Mouse (Mus musculus) kidney, adult 11 months (tissue): ENCODE data around the gene Sphk1.

Experiments
- DNase-seq: peaks from one replicate; pipeline ENCODE4 v3.0.0; 2022

The Sphk1 gene

GRCm38 (mm10) chr11:116511301-116511868, 19.3 kb upstream of the Sphk1 start:
- no peak for DNase-seq

DNA sequence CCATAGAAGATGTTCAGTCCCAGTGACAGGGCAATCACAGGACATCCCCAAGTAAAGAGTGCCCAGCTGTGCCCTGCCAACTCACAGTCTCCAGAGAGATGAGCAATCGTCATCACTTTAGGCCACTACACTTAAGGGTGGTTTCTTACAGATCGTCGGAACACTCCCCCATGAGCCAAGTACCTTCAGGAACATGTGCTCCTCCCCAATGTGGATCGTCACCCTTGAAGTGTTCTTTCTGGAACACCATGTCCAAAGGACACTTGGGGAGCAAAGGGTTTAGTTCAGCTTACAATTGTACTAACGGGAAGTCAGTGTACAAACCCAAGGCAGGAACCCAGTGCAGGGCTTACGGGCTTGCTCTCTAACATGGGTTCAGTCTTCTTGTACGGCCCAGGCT, 18.6 kb upstream of the Sphk1 start:
- no peak for DNase-seq

DNA sequence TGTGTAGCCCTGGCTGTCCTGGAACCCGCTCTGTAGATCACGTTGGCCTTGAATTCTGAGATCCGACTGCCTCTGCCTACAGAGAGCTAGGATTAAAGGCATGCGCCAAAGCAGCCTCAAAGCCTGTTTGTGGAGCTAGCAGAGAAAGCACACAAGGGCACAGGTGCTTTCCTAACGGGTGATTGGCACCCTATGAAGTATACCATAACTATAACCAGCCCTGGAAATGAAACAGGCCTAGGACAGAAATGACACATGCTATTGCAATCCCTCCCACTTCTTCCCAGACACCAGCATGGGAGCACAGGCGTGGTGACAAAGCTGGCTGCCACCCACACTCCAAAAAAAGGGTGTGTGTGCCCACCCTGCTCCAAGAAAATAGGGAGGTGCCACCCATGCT, 17.7 kb upstream of the Sphk1 start:
- no peak for DNase-seq

GRCm38 (mm10) chr11:116513531-116514038, 17.1 kb upstream of the Sphk1 start:
- DNase-seq: no peak

DNA sequence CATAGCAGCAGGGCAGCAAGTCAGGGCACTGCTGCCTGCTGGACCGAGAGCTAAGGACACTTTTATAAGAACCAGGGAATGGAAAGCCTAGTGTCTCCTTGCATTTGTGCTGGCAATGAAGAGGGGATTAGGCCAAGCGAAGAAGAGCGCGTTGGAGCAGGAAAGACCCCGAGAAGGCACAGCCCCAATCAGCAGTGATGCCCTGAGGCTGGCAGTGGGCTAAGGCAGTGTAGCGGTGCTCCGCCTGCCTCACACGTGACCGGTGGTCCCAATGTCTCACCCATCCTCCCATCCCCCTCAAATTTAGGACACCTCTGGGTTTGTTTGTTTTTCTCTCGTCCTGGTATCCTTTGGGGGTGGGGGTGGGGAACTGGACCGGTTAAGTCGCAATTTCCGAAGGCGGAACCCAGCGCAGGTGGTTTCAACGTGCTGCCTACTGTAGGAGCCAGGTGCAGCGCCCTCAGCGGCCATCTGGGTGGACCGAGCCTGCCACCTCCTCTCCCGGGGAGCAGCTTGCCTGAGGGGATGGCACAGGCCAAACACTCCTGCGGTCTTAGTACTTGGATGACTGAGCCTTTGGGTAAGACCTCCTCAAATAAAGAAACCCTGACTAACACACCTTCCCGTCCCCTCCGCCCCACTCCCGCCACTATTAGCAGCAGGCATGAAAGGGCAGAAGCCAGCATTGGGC, 15.2 kb upstream of the Sphk1 start:
- peak; percentile 44 for DNase-seq

DNA sequence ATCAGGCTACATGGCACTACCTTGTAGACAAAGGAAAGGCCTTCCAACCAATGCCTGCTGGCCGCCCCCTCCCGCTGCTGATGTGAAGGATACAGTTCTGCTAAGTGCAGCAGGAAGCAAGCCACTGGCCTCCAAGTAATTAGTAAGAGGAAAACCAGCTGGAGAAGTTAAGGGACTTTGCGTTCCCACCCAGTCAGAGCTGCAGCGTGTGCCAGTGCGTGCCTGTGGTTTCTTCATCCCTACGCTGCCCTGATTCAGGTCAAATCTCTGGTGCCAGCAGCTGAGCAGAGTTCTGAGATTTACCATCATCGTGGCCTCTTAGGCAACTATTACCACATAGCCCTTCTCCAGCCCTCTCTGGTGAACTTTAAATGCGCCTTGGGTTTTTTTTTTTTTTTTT, 12.2 kb upstream of the Sphk1 start:
- DNase-seq: no peak

DNA sequence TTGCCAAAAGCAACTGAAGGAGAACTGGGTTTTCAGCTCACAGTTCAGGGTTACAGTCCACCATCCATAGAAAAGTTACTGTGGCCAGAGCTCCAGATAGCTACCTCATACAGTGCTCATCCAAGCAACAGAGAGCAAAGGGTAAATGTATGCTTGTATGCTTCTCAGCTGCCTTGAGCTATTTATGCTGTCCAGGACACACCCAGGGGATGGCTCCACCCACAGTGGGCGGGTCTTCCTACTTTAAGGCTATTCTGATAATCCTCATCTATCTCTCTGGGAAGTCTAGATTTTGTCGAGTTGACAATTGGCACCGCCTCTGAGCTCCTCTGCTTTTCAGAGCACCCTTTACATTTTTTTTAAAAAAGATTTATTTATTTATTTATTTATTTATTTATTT, 9.6 kb upstream of the Sphk1 start:
- DNase-seq: no peak

GRCm38 (mm10) chr11:116522046-116522445, 8.7 kb upstream of the Sphk1 start:
- DNase-seq: no peak

DNA sequence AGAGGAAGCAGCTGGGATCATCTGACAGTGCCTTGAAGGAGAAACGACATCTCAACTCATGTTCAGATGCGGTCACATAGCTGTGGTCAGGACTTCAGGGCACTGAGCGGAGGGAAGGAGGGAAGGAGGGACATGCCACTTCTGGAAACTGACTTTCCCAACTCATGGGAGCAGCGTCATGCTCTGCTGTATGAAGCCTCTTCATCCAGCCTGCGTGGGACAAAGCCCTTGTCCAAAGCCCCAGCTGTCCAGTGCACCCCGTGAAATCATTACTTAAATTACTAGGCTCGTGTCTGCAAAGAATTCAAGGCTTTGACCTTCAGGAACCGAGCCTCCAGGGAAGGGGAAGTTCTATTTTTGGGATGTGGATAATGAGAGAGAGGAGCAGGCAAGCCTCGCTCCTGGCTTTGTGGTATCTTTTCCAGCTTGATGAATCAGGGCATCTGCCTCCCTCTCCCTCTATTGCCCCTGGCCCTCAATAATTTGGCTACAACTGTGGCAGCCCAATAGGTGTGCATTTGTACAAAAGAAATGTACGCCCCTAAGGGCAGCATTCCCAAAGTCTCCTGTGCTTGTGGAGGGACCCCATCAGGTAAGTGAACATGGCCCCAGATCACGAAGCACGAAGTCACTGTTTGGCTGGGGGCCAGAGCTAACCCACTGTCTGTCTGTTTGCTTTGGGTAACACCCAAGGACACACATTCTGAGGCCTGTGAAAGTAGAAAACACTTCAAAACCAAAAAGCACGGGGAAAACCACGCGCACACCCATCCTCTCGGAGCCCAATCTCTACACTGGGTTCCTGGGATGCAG, 7.6 kb upstream of the Sphk1 start:
- DNase-seq: no peak

DNA sequence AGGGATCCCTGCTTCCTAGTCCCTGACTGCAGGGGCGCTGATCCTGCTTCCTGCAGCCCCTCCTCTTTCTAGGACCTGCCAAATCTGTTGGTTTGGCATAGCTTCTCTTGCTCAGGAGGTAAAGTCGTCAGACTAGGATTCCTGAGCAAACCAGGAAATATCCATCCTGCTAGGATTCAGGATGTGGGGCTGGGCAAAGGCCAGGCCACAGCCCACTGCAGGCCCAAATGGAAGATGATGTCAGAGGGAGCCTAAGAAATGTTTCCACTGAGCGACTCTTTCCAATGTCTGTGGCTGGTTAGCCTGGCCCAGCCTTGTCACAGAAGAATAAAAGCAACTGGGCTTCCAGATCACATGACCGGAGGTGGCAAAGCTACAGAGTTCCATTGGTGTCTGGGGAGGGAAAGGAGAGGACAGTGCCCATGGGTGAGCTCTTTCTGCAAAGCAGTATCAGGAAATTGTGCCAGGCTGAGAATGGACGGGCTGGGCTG, 7.0 kb upstream of the Sphk1 start:
- DNase-seq: no peak

GRCm38 (mm10) chr11:116528636-116529320, 1.9 kb upstream of the Sphk1 start:
- no peak for DNase-seq

- no peak for DNase-seq
Measured at GRCm38 (mm10) chr11:116531371-116532191, 856 bp downstream of the Sphk1 start.

- DNase-seq: peak; percentile 34
Measured at GRCm38 (mm10) chr11:116532262-116532809, 1.6 kb downstream of the Sphk1 start.

GRCm38 (mm10) chr11:116532810-116533338, 2.1 kb downstream of the Sphk1 start:
- DNase-seq: peak; percentile 57

DNA sequence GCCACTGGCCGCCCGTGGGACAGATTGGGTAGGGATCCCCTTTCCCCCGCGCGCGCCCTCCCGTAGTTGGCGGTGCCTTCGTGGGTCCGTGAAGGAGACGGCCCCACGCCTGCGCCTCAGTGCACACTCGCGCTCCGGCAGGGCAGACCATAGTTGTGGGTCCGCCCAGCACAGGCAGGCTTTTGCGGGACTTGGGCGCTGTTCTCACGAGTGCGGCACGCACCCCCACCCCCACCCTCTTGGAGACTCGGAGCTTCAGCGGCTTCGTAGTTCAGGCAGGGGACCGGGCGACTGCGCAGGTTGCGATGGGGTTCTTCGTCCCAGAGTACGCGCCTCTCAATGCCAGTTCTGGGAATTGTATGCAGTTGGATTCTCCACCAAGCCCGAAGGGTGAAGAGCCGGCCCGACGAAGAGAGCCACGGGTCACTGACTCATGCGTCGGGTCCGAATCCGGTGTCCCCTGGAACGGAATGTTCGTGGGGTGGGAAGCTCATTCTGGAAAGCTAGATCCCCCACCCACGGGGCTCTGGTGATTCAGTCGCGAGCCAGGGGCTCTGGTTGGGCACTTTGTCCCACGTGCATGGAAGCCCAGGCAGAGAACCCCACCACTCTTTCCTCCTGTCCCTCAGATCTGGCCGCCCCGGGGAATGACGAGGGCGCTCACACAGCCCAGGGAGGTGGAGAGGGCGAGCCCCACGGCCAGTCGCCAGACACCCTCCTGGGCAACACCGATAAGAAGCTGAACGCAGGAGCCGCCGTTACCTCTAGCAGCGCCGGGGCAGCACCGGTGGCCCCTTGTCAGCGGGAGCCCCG, 2.8 kb downstream of the Sphk1 start:
- DNase-seq: no peak

GRCm38 (mm10) chr11:116534154-116534865, 3.6 kb downstream of the Sphk1 start:
- DNase-seq: peak; percentile 64

DNA sequence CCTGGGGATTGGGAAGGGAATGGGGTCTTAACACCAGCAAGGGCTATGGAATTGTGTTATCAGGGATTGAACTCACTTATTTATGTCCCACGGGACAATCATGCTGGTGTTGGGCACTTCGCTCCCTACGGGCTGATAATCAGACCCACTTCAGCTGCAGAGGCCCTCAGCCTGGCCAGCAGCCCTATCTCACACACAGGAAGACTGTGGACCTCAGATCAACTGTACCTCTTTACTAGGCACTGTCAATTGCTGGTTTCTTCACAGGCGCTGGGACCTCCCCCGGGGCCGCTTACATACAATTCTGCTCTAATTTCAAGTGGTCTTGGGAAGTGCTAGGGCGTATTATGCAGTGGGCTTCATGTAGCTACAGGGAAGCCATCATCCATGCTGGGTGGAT, 6.0 kb downstream of the Sphk1 start:
- no peak for DNase-seq

DNA sequence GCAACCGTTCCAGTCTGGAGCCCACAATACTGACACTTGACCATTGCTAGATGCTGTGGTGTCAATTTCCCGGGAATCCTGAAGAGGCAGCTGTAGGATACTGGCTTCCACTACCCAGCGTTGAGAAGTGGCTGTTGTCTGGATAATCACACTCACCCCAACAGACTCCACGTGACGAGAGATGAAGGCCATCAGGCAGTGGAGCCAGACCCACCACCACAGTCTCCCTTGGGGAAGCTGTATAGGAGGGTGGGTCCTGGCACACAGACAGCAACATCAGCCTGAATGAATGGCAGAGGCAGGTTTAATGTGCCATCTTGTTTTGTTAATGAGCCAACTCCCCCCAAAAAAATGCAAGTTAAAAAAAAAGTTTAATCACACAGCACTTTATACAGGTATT, 6.7 kb downstream of the Sphk1 start:
- no peak for DNase-seq

DNA sequence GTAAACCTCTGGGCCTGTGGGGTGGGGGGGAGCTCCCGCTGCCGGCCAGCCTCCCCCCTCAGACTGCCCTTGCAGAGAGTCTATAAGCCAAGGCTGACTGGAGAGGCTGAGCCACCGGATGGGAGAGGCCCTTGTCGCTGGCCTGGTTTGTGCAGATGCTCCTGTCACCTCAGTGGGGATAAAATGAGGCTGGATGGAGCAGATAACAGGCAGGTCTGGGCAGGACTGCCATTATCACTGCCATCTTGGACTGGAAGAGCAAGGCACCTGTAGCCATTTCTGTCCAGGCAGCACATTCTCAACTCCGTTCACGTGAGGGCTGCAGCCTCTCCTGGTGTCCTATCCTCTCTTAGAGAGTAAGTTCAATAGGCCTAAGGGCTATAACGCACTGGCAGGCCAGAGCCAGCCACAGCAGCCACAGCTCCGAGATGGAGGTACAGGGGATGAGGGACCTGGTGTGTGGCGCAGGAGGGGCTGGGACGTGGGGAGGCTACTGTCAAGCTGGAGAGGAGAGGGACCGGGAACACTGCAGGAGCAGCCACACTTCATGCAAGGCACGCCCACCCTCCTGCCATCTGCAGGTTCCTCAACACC, 7.5 kb downstream of the Sphk1 start:
- no peak for DNase-seq

- DNase-seq: no peak
Measured at GRCm38 (mm10) chr11:116541183-116541582, 10.5 kb downstream of the Sphk1 start.
